ENCODE assay signal across 23 mouse cellular contexts in the genomic region with DNA sequence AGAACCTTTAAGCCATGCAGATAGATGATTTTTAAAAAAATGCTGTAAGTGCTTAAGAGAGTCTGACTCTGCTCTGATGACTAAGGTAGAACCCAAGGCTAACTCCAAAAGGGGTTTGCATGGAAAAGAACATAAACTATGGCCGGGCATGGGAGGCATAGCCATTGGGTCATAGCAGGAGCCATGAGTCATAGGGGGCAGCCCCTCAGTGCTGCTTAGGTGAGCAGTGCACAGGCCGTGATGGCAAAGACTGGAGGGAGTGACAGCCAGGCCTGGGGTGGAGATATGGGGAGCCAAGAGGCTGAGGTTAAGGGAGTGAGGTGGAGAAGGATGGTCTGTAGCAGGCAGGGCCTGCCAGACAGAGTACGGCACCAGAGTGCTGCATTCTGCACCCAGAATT. TPM values are rescaled to one million over a fixed set of nuclear protein-coding genes. Genes with fewer than 3 reads are reported as not detected.
"Had no signal": no experiment of that assay in that cellular context is flagged by ENCODE, and none has a peak within 500 bp of the region (broad histone marks: within the 10 kb centered on the region; RNA-seq: fewer than 3 reads in every experiment).

No protein-coding gene starts in this region.

- ATAC-seq: inflammation-experienced regulatory T-cells, adult 6 months had no signal

- DNase-seq: gastrocnemius, postnatal 36 days; liver, embryonic 13.5 days had no signal

- H3K4me1 ChIP-seq: heart, embryonic 15.5 days; limb, embryonic 13.5 days had no signal

- H3K9ac ChIP-seq: heart, embryonic 13.5 days; heart, embryonic 15.5 days; hindbrain, embryonic 12.5 days; hindbrain, embryonic 14.5 days; intestine, embryonic 15.5 days; limb, embryonic 13.5 days; liver, embryonic 13.5 days; liver, embryonic 15.5 days had no signal

- H3K27ac ChIP-seq: heart, adult 2 months; heart, embryonic 13.5 days; heart, embryonic 15.5 days; hindbrain, embryonic 10.5 days; hindbrain, embryonic 12.5 days; hindbrain, embryonic 14.5 days; intestine, embryonic 15.5 days; layer of hippocampus, adult 2 months; left cerebral cortex, adult 2 months; limb, embryonic 13.5 days; liver, embryonic 13.5 days; liver, embryonic 15.5 days had no signal

- H3K36me3 ChIP-seq: heart, embryonic 13.5 days; heart, embryonic 15.5 days; hindbrain, embryonic 10.5 days; hindbrain, embryonic 12.5 days; intestine, embryonic 15.5 days; limb, embryonic 13.5 days; liver, embryonic 13.5 days; liver, embryonic 15.5 days had no signal

- H3K4me3 ChIP-seq: heart, adult 2 months; heart, embryonic 13.5 days; heart, embryonic 15.5 days; hindbrain, embryonic 10.5 days; hindbrain, embryonic 12.5 days; intestine, embryonic 15.5 days; layer of hippocampus, adult 2 months; left cerebral cortex, adult 2 months; limb, embryonic 13.5 days; liver, embryonic 13.5 days; liver, embryonic 15.5 days had no signal

- H3K27me3 ChIP-seq: hindbrain, embryonic 12.5 days; intestine, embryonic 15.5 days; limb, embryonic 13.5 days; liver, embryonic 13.5 days; liver, embryonic 15.5 days had no signal

- H3K9me3 ChIP-seq: heart, embryonic 13.5 days; heart, embryonic 15.5 days; hindbrain, embryonic 10.5 days; hindbrain, embryonic 12.5 days; intestine, embryonic 15.5 days; limb, embryonic 13.5 days; liver, embryonic 13.5 days; liver, embryonic 15.5 days had no signal

- H3K4me2 ChIP-seq: heart, embryonic 11.5 days; heart, embryonic 13.5 days; heart, embryonic 15.5 days; hindbrain, embryonic 12.5 days; hindbrain, embryonic 14.5 days; intestine, embryonic 15.5 days; limb, embryonic 13.5 days; liver, embryonic 11.5 days; liver, embryonic 13.5 days; liver, embryonic 15.5 days had no signal

RNA-seq across cellular contexts. Expression of a gene that starts 18.0 kb away (rescaled TPM):
- total RNA-seq: gastrocnemius, adult 18-20 months; gastrocnemius, adult 8-10 months; gastrocnemius, postnatal 14 days; gastrocnemius, postnatal 36 days; heart, adult 2 months; heart, postnatal 36 days had no signal
- polyA plus RNA-seq: heart, adult 2 months; heart, embryonic 11.5 days; heart, embryonic 13.5 days; heart, embryonic 15.5 days; heart, postnatal 0 days; hindbrain, embryonic 10.5 days; hindbrain, embryonic 12.5 days; inflammation-experienced regulatory T-cells, adult 6 months; limb, embryonic 11.5 days had no signal

RNA-seq across cellular contexts. Expression of a gene that starts 25.8 kb away (rescaled TPM):
- total RNA-seq: gastrocnemius, adult 18-20 months; gastrocnemius, adult 8-10 months; gastrocnemius, postnatal 14 days; gastrocnemius, postnatal 36 days; heart, postnatal 36 days had no signal
- polyA plus RNA-seq: heart, embryonic 11.5 days; heart, embryonic 15.5 days; heart, postnatal 0 days; kidney, embryonic 14.5 days had no signal
